Mouse (Mus musculus): Measurements from ENCODE around the gene Pibf1. TPM values are rescaled to one million over a fixed set of nuclear protein-coding genes. Genes with fewer than 3 reads are reported as not detected.

Pibf1 gene
- polyA plus RNA-seq, 1 experiment = 2.5 TPM

DNA sequence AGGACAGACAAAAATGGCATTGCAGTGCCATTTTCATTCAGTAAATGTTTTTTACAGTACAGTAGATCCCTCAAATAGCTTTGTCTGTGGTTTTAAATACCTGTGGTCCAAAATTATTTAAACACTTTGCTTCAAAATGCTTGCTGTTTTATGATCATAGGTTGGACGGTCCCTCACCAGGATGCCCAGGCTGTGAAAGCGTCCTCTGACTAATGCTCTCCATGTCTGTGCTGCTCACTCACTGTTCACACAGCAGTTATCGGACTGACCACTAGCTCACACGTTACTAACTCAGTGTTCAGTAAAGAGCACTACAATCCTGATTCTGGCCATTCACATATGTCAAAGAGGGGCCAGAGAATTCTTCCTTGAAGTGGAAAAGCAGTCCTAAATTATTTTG is 28.1 kb upstream of the Pibf1 start:
- Histone ChIP-seq H3ac (ENCODE audit: control insufficient read depth, insufficient read length) (no peak overlapping the region), H3K4me2 (ENCODE audit: low read depth) (no peak overlapping the region), H3K27me3 (ENCODE audit: control insufficient read depth, insufficient read depth, insufficient read length) (no peaks in the 10 kb centered on the region), H3K4me3 (no peak overlapping the region), H3K36me3 (ENCODE audit: control insufficient read depth, insufficient read depth) (peaks cover 31% of the 10 kb centered on the region), H3K79me2 (ENCODE audit: control insufficient read depth, insufficient read depth) (no peaks in the 10 kb centered on the region)
- TF ChIP-seq POLR2AphosphoS2 (IDR thresholded peaks at IDR 0.05; ENCODE audit: insufficient read length, low read depth) (peak; percentile 44), USF1 (IDR thresholded peaks at IDR 0.05; ENCODE audit: low read depth) (no peak)

DNA sequence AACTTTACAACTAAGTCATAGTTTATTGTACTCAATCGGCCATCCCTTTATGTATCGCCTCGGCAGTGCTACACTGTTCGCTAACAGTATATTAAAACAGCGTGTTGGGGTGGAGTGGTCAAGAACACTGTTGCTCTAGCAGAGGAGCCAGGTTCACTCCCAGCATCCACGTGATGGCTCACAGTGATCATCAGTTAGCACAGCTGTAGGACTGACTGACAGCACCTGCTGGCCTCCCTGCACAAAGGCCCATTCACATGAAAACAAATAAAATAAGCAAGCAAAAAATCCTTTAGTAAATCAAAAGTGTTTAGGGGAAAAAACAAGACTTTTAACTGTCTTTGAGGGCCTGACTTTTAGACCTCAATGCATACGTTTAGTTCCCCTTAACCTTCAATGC is 10.3 kb upstream of the Pibf1 start:
- H3K27me3 ChIP-seq (ENCODE audit: control insufficient read depth, insufficient read depth, insufficient read length) = no peaks in the 10 kb centered on the region

DNA sequence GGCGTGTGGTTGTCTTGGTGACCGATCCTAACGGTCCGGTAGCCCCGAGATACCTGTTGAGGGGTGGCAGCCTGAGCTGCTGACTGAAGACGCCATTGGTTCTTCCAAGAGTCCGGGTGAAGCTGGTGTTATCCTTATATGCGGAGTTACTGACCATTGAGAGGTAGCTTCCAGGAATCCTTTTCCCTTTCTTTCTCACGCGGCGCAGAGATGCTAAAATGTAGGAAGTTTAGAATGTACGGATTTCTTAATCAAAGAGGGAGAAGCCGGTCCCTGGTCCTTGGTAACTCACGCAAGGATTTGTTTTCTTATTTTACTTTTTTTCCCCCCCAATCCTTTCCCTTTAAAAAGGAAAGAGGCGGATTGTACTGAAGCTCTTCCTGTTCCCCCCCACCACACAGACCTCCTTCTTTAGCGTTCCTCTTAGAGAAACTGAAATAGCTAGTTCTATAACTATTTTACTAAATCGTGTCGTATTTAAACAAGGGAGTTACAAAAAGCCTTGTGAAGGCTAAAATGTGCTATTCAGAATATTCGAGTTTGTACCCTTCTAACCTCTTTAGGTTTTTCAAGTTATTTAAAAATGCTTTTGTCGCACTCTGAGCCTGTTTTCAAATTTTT is 853 bp downstream of the Pibf1 start:
- TF ChIP-seq CEBPB (IDR thresholded peaks at IDR 0.05; ENCODE audit: insufficient read depth, poor library complexity, severe bottlenecking) (no peak), MAX (IDR thresholded peaks at IDR 0.05; ENCODE audit: low read depth) (no peak), SRF (IDR thresholded peaks at IDR 0.05; ENCODE audit: control insufficient read depth, insufficient read length, low read depth) (no peak), MYOD1 (IDR thresholded peaks at IDR 0.05; ENCODE audit: control insufficient read depth in 1 of 3, insufficient read length in 2 of 3, low read depth in 2 of 3) (no peak), POLR2AphosphoS2 (IDR thresholded peaks at IDR 0.05; ENCODE audit: insufficient read length, low read depth) (no peak), POLR2A (IDR thresholded peaks at IDR 0.05; ENCODE audit: insufficient read length, low read depth) (no peak), TCF3 (IDR thresholded peaks at IDR 0.05; ENCODE audit: insufficient read length, low read depth) (no peak), MYOG (IDR thresholded peaks at IDR 0.05; ENCODE audit: control insufficient read depth in 1 of 3, insufficient read depth in 1 of 3, insufficient read length in 2 of 3, low read depth in 2 of 3) (no peak), E2F4 (IDR thresholded peaks at IDR 0.05; ENCODE audit: insufficient read depth) (no peak), USF1 (IDR thresholded peaks at IDR 0.05; ENCODE audit: low read depth) (no peak), TCF12 (IDR thresholded peaks at IDR 0.05; ENCODE audit: insufficient read depth, poor library complexity, severe bottlenecking) (no peak), REST (IDR thresholded peaks at IDR 0.05; ENCODE audit: insufficient read depth, insufficient read length) (no peak)
- Histone ChIP-seq H3K36me3 (ENCODE audit: control insufficient read depth, insufficient read depth) (peaks cover 27% of the 10 kb centered on the region), H3K27me3 (ENCODE audit: control insufficient read depth, insufficient read depth, insufficient read length) (no peaks in the 10 kb centered on the region), H3ac (ENCODE audit: control insufficient read depth, insufficient read length) (peak overlapping the region; percentile 95), H3K79me2 (ENCODE audit: control insufficient read depth, insufficient read depth) (peaks cover 38% of the 10 kb centered on the region), H3K4me3 (peak overlapping the region; percentile 49), H3K4me2 (ENCODE audit: low read depth) (peak overlapping the region; percentile 65)

More for the DNA sequence above, 10.3 kb upstream of the Pibf1 start:
- no peak for TF ChIP-seq POLR2A (IDR thresholded peaks at IDR 0.05; ENCODE audit: insufficient read length, low read depth)
- peak in 2 of 3 experiments; percentile 51 to 78 for TF ChIP-seq MYOD1 (IDR thresholded peaks at IDR 0.05; ENCODE audit: control insufficient read depth in 1 of 3, insufficient read length in 2 of 3, low read depth in 2 of 3)
- no peak for TF ChIP-seq TCF3 (IDR thresholded peaks at IDR 0.05; ENCODE audit: insufficient read length, low read depth)
- no peak for TF ChIP-seq MAX (IDR thresholded peaks at IDR 0.05; ENCODE audit: low read depth)
- no peak for TF ChIP-seq POLR2AphosphoS2 (IDR thresholded peaks at IDR 0.05; ENCODE audit: insufficient read length, low read depth)
- TF ChIP-seq SRF (IDR thresholded peaks at IDR 0.05; ENCODE audit: control insufficient read depth, insufficient read length, low read depth) = no peak
- no peak for TF ChIP-seq TCF12 (IDR thresholded peaks at IDR 0.05; ENCODE audit: insufficient read depth, poor library complexity, severe bottlenecking)
- peaks cover 73% of the 10 kb centered on the region for H3K36me3 ChIP-seq (ENCODE audit: control insufficient read depth, insufficient read depth)
- H3ac ChIP-seq (ENCODE audit: control insufficient read depth, insufficient read length) = no peak overlapping the region
- H3K79me2 ChIP-seq (ENCODE audit: control insufficient read depth, insufficient read depth) = no peaks in the 10 kb centered on the region
- no peak overlapping the region for H3K4me3 ChIP-seq
- no peak overlapping the region for H3K4me2 ChIP-seq (ENCODE audit: low read depth)

DNA sequence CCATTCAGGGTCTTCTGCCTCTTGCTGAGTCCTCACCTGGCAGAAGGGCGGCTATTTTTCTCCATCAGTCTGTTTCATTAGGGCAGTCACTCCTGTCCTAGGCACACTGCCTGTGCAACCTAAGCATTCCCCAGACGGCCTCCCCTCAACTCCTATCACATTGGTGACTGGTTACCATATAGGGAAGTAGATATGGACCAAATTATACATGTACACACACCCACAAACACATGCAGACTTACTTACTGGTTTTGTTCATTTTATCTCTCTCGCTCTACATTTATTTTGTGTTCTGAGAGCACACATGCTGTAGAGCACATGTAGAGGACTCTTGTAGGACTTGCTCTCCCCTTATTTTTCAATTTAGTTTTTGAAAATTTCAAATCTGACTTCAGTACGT is 3.8 kb downstream of the Pibf1 start:
- H3K36me3 ChIP-seq (ENCODE audit: control insufficient read depth, insufficient read depth) = peaks cover 12% of the 10 kb centered on the region
- H3K4me3 ChIP-seq = no peak overlapping the region
- H3K4me2 ChIP-seq (ENCODE audit: low read depth) = no peak overlapping the region
- peaks cover 32% of the 10 kb centered on the region for H3K79me2 ChIP-seq (ENCODE audit: control insufficient read depth, insufficient read depth)
- no peaks in the 10 kb centered on the region for H3K27me3 ChIP-seq (ENCODE audit: control insufficient read depth, insufficient read depth, insufficient read length)
- TF ChIP-seq SRF (IDR thresholded peaks at IDR 0.05; ENCODE audit: control insufficient read depth, insufficient read length, low read depth) (no peak), TCF12 (IDR thresholded peaks at IDR 0.05; ENCODE audit: insufficient read depth, poor library complexity, severe bottlenecking) (no peak), MYOG (IDR thresholded peaks at IDR 0.05; ENCODE audit: control insufficient read depth in 1 of 3, insufficient read depth in 1 of 3, insufficient read length in 2 of 3, low read depth in 2 of 3) (no peak), CEBPB (IDR thresholded peaks at IDR 0.05; ENCODE audit: insufficient read depth, poor library complexity, severe bottlenecking) (no peak), TCF3 (IDR thresholded peaks at IDR 0.05; ENCODE audit: insufficient read length, low read depth) (no peak), REST (IDR thresholded peaks at IDR 0.05; ENCODE audit: insufficient read depth, insufficient read length) (no peak), POLR2AphosphoS2 (IDR thresholded peaks at IDR 0.05; ENCODE audit: insufficient read length, low read depth) (no peak), MYOD1 (IDR thresholded peaks at IDR 0.05; ENCODE audit: control insufficient read depth in 1 of 3, insufficient read length in 2 of 3, low read depth in 2 of 3) (no peak), E2F4 (IDR thresholded peaks at IDR 0.05; ENCODE audit: insufficient read depth) (no peak), USF1 (IDR thresholded peaks at IDR 0.05; ENCODE audit: low read depth) (no peak)
- H3ac ChIP-seq (ENCODE audit: control insufficient read depth, insufficient read length) = no peak overlapping the region

DNA sequence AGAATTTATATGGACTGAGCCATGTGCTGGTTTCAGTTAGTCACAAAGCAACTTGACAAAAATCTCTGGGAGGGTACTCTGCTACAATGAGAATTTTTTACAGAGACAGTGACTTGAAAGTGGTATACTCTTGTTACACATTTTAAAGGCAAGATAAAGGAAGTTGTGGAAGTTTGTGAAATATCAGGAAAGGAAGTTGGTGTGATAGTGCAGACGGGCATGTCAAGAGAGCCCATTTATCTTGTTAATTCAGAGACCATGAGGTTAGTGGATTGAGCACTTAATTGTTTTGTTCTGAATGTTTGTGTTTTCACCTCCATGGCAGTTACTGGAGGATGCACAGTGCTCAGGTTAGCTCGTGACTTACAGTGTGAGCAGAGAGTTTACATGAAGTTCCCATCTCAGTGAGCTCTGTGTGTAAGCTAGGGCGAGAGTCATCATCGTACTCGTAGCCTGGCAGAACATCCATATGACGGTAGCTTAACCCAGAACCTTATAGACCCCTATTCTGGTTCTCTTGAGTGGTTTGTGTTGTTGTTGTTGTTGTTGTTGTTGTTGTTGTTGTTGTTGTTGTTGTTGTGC is 5.4 kb downstream of the Pibf1 start:
- Histone ChIP-seq H3K4me2 (ENCODE audit: low read depth) (no peak overlapping the region), H3ac (ENCODE audit: control insufficient read depth, insufficient read length) (no peak overlapping the region), H3K4me3 (no peak overlapping the region), H3K79me2 (ENCODE audit: control insufficient read depth, insufficient read depth) (peaks cover 21% of the 10 kb centered on the region), H3K27me3 (ENCODE audit: control insufficient read depth, insufficient read depth, insufficient read length) (no peaks in the 10 kb centered on the region), H3K36me3 (ENCODE audit: control insufficient read depth, insufficient read depth) (peaks cover 17% of the 10 kb centered on the region)
- TF ChIP-seq POLR2AphosphoS2 (IDR thresholded peaks at IDR 0.05; ENCODE audit: insufficient read length, low read depth) (no peak), MYOG (IDR thresholded peaks at IDR 0.05; ENCODE audit: control insufficient read depth in 1 of 3, insufficient read depth in 1 of 3, insufficient read length in 2 of 3, low read depth in 2 of 3) (no peak), E2F4 (IDR thresholded peaks at IDR 0.05; ENCODE audit: insufficient read depth) (no peak), MYOD1 (IDR thresholded peaks at IDR 0.05; ENCODE audit: control insufficient read depth in 1 of 3, insufficient read length in 2 of 3, low read depth in 2 of 3) (no peak), SRF (IDR thresholded peaks at IDR 0.05; ENCODE audit: control insufficient read depth, insufficient read length, low read depth) (no peak)

Data from myocyte (in vitro differentiated cells).